Mouse (Mus musculus): ENCODE measurements around the gene Whrn. TPM values are rescaled to one million over a fixed set of nuclear protein-coding genes. Genes with fewer than 3 reads are reported as not detected.

The Whrn gene
- polyA plus RNA-seq, 1 experiment from 2014 or later, result 1.2 TPM

DNA sequence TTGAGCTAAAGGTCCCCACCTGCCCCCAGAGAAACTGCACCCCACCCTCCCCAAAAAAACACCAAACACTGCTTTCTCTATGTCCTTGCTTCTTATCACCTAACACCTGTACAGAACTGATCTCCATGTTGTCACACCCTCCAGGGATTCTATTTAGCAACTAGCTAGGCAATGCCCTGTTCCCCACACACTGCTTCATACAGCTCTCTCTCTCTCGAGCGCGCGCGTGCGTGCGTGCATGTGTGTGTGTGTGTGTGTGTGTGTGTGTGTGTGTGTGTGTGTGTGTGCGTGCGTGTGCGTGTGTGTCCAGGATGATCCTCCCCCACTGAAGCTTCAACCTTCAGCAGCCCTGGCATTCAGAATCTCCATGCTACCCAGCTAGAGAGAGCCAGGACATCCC is 93.7 kb downstream of the Whrn start:
- Histone ChIP-seq H3K4me3 (ENCODE audit: low read depth, low read length) (no peak overlapping the region; the same call in 1 of the 2 replicates), H3K4me1 (replicated peaks; ENCODE audit: control insufficient read depth, insufficient read depth) (peaks cover 15% of the 10 kb centered on the region), H3K36me3 (ENCODE audit: control insufficient read depth, insufficient read depth, low read length) (no peaks in the 10 kb centered on the region), H3K9me3 (ENCODE audit: control insufficient read depth, low read length) (no peaks in the 10 kb centered on the region), H3K4me2 (replicated peaks; ENCODE audit: low read depth) (peak overlapping the region; percentile 54; the same call in 1 of the 2 replicates), H3K27me3 (ENCODE audit: control insufficient read depth, insufficient read depth, low read length) (no peaks in the 10 kb centered on the region), H3K9ac (ENCODE audit: low read length) (no peak overlapping the region), H3K27ac (replicated peaks) (peak overlapping the region; percentile 90; the same call in 1 of the 2 replicates)
- TF ChIP-seq EP300 (optimal IDR thresholded peaks at IDR 0.05) (no peak), CTCF (IDR thresholded peaks at IDR 0.05; ENCODE audit: low read depth) (no peak)
- DNase-seq (ENCODE audit: low spot score) (no peak), ATAC-seq (ENCODE audit: low FRiP score, low TSS enrichment) (no peak)
- 74% methylated on average over 10 of the region's 10 CpGs for WGBS

DNA sequence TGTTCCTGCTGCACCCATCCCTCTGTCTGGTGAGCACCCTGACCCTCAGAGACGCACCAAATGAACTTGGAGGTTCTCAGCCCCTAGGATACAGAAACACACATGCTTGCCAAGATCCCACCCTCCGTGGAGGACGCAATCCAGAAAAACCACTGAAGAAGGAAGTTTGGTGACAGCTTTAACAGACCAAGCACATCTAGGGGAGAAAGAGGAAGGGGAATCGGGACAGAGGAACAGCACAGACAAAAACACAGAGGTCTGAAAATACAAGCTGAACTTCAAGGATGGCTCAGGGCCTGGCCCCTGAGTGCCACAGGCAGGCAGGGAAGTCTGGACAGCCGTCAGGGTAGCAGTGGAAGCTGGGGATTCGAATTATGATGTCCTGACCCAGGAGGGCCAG is 94.2 kb downstream of the Whrn start:
- Histone ChIP-seq H3K9ac (ENCODE audit: low read length) (no peak overlapping the region), H3K4me2 (replicated peaks; ENCODE audit: low read depth) (no peak overlapping the region), H3K27me3 (ENCODE audit: control insufficient read depth, insufficient read depth, low read length) (no peaks in the 10 kb centered on the region), H3K4me3 (ENCODE audit: low read depth, low read length) (no peak overlapping the region), H3K4me1 (replicated peaks; ENCODE audit: control insufficient read depth, insufficient read depth) (peaks cover 15% of the 10 kb centered on the region), H3K27ac (replicated peaks) (0 out of 2 replicates have a peak overlapping the region, but pooled peaks have one; percentile 18), H3K9me3 (ENCODE audit: control insufficient read depth, low read length) (no peaks in the 10 kb centered on the region), H3K36me3 (ENCODE audit: control insufficient read depth, insufficient read depth, low read length) (no peaks in the 10 kb centered on the region)
- DNase-seq (ENCODE audit: low spot score), result no peak
- no peak for TF ChIP-seq EP300 (optimal IDR thresholded peaks at IDR 0.05)
- no peak for TF ChIP-seq CTCF (IDR thresholded peaks at IDR 0.05; ENCODE audit: low read depth)
- 61% methylated on average over 6 of the region's 6 CpGs for WGBS
- ATAC-seq (ENCODE audit: low FRiP score, low TSS enrichment), result no peak

DNA sequence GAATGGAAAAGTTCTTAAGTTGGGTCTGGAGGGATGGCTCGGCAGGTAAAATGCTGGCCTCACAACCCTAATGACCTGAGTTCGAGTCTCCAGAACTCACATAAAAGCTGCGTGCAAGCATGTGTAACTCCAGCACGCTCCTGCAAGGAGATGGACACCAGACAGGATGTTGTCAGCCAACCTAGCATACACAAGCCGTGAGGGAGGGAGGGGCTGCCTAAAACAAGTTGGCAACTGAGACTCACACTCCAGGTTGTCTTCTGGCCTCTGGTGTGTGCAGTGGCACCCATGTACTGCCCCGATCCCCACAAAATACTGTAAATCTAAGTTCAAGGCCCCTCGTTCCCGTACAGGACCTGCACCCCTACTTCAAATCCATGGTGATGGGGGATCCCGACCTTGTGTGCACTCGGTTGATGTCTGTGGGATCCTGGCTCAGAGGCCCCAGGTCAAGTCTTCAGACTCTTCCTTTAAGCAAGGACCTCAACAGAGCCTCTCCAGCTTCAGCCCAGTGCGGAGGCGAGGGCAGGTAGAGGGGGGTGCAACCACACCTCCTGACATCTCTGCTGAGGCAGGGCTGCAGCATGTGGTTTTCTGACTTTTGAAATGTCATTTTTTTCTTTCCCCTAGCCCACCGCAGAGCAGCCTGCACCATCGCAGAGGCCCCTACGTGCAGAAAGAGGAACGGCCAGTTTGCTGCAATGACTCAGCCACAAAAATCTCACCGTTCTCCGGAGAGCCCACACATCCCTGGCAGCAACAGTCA is 95.1 kb downstream of the Whrn start:
- no peak overlapping the region for H3K9ac ChIP-seq (ENCODE audit: low read length)
- WGBS, result 69% methylated on average over 18 of the region's 18 CpGs
- no peak for ATAC-seq (ENCODE audit: low FRiP score, low TSS enrichment)
- H3K4me2 ChIP-seq (replicated peaks; ENCODE audit: low read depth), result no peak overlapping the region
- no peak for DNase-seq (ENCODE audit: low spot score)
- H3K9me3 ChIP-seq (ENCODE audit: control insufficient read depth, low read length), result no peaks in the 10 kb centered on the region
- no peak overlapping the region for H3K27ac ChIP-seq (replicated peaks)
- H3K4me1 ChIP-seq (replicated peaks; ENCODE audit: control insufficient read depth, insufficient read depth), result peaks cover 15% of the 10 kb centered on the region
- TF ChIP-seq CTCF (IDR thresholded peaks at IDR 0.05; ENCODE audit: low read depth), result no peak
- H3K36me3 ChIP-seq (ENCODE audit: control insufficient read depth, insufficient read depth, low read length), result no peaks in the 10 kb centered on the region
- H3K4me3 ChIP-seq (ENCODE audit: low read depth, low read length), result no peak overlapping the region
- no peaks in the 10 kb centered on the region for H3K27me3 ChIP-seq (ENCODE audit: control insufficient read depth, insufficient read depth, low read length)

DNA sequence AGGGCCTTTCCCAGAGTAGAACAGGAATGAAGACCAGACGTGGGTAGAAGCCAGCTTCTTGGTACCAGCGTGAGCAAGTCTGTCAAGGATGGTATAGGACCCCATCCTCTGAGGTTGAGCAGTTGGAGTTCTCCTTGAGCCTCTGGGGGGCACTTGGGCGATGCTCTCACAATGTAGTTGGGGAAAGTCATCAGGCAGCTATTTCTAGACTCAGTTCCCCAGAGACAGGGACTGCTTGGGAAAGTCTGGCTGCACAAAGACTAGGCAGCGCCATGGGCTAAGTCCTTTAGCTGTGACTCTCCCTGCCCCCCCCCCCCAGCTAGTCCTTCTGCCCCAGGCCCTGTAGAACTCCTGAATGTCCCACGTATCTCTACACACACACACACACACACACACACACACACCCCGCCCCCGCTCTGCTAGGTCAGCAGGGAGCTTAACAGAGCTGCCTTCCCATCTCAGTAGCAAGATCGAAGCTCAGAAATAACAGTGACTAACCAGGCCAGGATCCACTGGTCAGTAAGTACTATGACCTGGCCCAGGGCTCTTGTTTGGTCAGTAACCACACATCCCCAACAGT is 96.0 kb downstream of the Whrn start:
- no peak for TF ChIP-seq EP300 (optimal IDR thresholded peaks at IDR 0.05)
- no peak for TF ChIP-seq CTCF (IDR thresholded peaks at IDR 0.05; ENCODE audit: low read depth)
- WGBS, result 60% methylated on average over 8 of the region's 8 CpGs
- no peak for ATAC-seq (ENCODE audit: low FRiP score, low TSS enrichment)
- H3K27ac ChIP-seq (replicated peaks), result peak overlapping the region; percentile 67
- H3K4me3 ChIP-seq (ENCODE audit: low read depth, low read length), result no peak overlapping the region
- no peaks in the 10 kb centered on the region for H3K9me3 ChIP-seq (ENCODE audit: control insufficient read depth, low read length)
- peaks cover 15% of the 10 kb centered on the region for H3K4me1 ChIP-seq (replicated peaks; ENCODE audit: control insufficient read depth, insufficient read depth)
- DNase-seq (ENCODE audit: low spot score), result no peak
- H3K36me3 ChIP-seq (ENCODE audit: control insufficient read depth, insufficient read depth, low read length), result no peaks in the 10 kb centered on the region; the same call in 1 of the 2 replicates
- H3K9ac ChIP-seq (ENCODE audit: low read length), result peak overlapping the region; percentile 31; the same call in 1 of the 2 replicates
- no peaks in the 10 kb centered on the region for H3K27me3 ChIP-seq (ENCODE audit: control insufficient read depth, insufficient read depth, low read length)
- H3K4me2 ChIP-seq (replicated peaks; ENCODE audit: low read depth), result no peak overlapping the region

DNA sequence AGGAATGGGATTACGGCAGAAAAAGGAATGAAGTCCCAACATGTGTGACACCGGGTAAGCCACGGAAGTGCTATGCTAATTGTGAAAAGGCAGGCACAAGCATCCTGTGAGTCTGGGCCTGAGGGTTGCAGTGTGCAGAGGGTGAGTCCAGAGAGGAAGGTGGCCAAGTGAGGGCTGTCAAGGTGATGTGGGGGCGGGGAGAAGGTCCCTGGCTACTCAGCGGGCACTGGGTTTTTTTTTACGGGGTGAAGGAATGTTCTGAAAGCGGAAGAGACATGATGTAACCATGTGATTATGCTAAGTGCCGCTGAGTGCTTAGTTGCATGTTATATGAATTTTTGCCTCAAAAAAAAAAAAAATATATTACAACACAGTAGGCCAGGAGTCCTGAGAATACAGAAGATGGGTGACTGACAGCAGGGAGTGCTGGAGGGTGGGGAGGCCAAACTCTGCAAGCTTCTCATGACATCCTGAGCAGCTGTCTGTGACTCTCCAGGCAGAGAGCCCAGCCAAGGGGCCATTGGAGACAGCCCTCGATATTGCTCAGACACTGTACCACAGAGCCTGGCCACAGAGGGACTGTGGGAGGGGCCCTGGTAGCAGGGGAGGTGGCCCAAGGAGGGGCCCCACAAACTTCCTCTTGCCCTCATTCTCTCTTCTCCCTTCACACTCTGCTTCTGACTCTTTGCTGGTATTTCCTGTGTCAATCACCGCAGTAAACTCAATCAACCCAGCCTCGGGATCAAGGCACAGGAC is 96.8 kb downstream of the Whrn start:
- peak overlapping the region; percentile 67 for H3K27ac ChIP-seq (replicated peaks)
- WGBS, result 62% methylated on average over 11 of the region's 11 CpGs

More for the DNA sequence above, 96.8 kb downstream of the Whrn start:
- H3K4me1 ChIP-seq (replicated peaks; ENCODE audit: control insufficient read depth, insufficient read depth), result peaks cover 9% of the 10 kb centered on the region
- no peak overlapping the region for H3K4me3 ChIP-seq (ENCODE audit: low read depth, low read length)
- H3K9me3 ChIP-seq (ENCODE audit: control insufficient read depth, low read length), result no peaks in the 10 kb centered on the region
- H3K9ac ChIP-seq (ENCODE audit: low read length), result peak overlapping the region; percentile 31; the same call in 1 of the 2 replicates
- H3K27me3 ChIP-seq (ENCODE audit: control insufficient read depth, insufficient read depth, low read length), result no peaks in the 10 kb centered on the region
- H3K36me3 ChIP-seq (ENCODE audit: control insufficient read depth, insufficient read depth, low read length), result peaks cover 5% of the 10 kb centered on the region; the same call in 1 of the 2 replicates
- DNase-seq (ENCODE audit: low spot score), result no peak
- ATAC-seq (ENCODE audit: low FRiP score, low TSS enrichment), result no peak
- no peak overlapping the region for H3K4me2 ChIP-seq (replicated peaks; ENCODE audit: low read depth)
- no peak for TF ChIP-seq CTCF (IDR thresholded peaks at IDR 0.05; ENCODE audit: low read depth)
- no peak for TF ChIP-seq EP300 (optimal IDR thresholded peaks at IDR 0.05)
